Mouse (Mus musculus) fibroblast of lung, adult 2 months (primary cell): ENCODE results near the gene Bean1.
"Not testable (repeated sequence)": the region's sequence is repeated elsewhere in the genome, so short reads cannot be mapped to it uniquely, and the experiment has no call there.

Source experiments
- DNase-seq: peaks from one replicate; pipeline ENCODE4 v3.0.0-alpha.2; 2011; ENCODE audit warnings: low read depth

Bean1 gene

GRCm38 (mm10) chr8:104242038-104242644, 71.9 kb downstream of the Bean1 start:
- no peak for DNase-seq

- DNase-seq: no peak
Measured at GRCm38 (mm10) chr8:104246621-104247020, 76.4 kb downstream of the Bean1 start.

GRCm38 (mm10) chr8:104247054-104247907, 77.0 kb downstream of the Bean1 start:
- no peak for DNase-seq

- no peak for DNase-seq
Measured at GRCm38 (mm10) chr8:104247908-104248275, 77.7 kb downstream of the Bean1 start.

GRCm38 (mm10) chr8:104248276-104248675, 78.0 kb downstream of the Bean1 start, which contains the start of gene Tk2:
TSS of gene Tk2 (minus strand) at chr8:104248558.
- peak; percentile 20 for DNase-seq

- DNase-seq: no peak
Measured at GRCm38 (mm10) chr8:104249442-104249996, 79.3 kb downstream of the Bean1 start.

GRCm38 (mm10) chr8:104250439-104251367, 80.5 kb downstream of the Bean1 start, which contains the start of gene Cklf:
TSS of gene Cklf (plus strand) at chr8:104250861.
- peak; percentile 84 for DNase-seq

GRCm38 (mm10) chr8:104251461-104251860, 81.2 kb downstream of the Bean1 start:
- DNase-seq: no peak

- DNase-seq: no peak
Measured at GRCm38 (mm10) chr8:104253016-104253415, 82.8 kb downstream of the Bean1 start.

- DNase-seq: not testable (repeated sequence)
Measured at GRCm38 (mm10) chr8:104261802-104262201, 91.6 kb downstream of the Bean1 start.

- not testable (repeated sequence) for DNase-seq
Measured at GRCm38 (mm10) chr8:104264271-104264935, 94.2 kb downstream of the Bean1 start.

GRCm38 (mm10) chr8:104268368-104268767, 98.1 kb downstream of the Bean1 start:
- DNase-seq: no peak
